Mouse (Mus musculus) kidney, postnatal 14 days (tissue): ENCODE data around the gene Ccdc57.

Source experiments
- DNase-seq: peaks from one replicate; pipeline ENCODE4 v3.0.0; 2022; ENCODE audit warnings: mixed read lengths

Gene Ccdc57

GRCm38 (mm10) chr11:120779876-120780275 lies 152.8 kb downstream of the Ccdc57 start:
- DNase-seq, result no peak

- DNase-seq, result no peak
Observed at GRCm38 (mm10) chr11:120777123-120777522, 155.5 kb downstream of the Ccdc57 start.
